Mouse (Mus musculus): ENCODE measurements around the gene Cox15. TPM values are rescaled to one million over a fixed set of nuclear protein-coding genes. Genes with fewer than 3 reads are reported as not detected.

The Cox15 gene
- polyA plus RNA-seq (2014; fragmentation: Illumina TruSeq; extraction: RNeasy Lipid Tissue Mini Kit (QIAGEN cat#74804); ENCODE audit: low read depth, low replicate concordance): 41.7 TPM

DNA sequence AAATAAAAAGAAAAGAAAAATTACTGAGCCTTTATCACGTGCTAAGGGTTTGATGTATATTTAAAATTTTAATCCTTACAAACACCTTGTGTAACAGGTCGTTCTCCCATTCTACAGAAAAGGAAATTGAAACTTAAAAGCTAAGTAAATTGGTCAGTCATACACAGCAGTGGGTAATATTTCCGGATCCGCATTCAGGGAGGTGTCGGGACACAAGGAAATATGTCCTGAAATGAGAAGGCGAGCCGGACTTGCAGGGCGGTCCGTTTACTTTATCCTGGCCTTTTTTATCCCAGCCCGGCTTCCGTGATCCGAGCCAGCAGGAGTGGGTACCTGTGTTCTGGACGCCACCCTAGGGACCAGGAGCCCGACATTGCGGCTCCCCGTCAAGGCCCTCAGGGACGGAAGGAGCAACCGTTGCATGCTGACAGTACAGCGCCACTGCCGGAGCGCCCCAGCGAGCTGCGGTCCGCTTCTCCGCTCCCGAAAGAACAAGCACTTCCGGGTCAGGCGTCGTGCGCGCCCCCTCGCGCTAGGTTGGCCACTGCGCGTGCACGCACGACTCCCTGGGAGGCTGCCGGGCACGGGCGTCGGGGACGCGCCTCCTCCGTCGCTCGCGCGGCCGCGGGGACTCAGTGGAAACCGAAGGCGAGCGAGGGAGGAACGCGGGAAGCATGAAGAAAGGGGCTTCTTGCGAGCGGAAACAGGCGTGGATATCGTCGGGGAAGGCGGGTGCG, at the start of gene Cox15, which contains the start of gene Cutc:
Gene Cox15, minus strand, starts transcription at position 512 of the 737 bp plus-strand sequence.
Gene Cutc, plus strand, starts transcription at position 508 of the 737 bp plus-strand sequence.

DNA sequence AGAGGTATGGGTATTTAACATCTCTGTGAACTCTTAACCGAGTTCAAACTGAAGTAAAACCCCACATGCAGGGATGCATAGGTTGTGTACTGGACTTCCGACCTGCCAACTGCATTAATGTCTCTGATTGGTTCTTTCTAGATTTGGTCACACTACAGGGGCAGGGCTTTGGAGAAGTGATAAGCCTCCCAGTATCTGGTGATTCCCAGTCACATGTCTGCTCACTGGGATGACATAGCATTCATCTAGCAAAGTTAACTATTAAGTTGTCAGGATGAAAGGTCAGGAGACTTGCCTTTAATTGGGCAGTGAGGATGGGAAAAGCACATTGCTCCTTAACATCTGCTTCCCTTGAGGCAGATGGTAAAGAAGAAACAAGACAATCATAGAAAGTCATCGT, 29.2 kb upstream of the Cox15 start, which contains the start of gene Abcc2:
Gene Abcc2, plus strand, starts transcription at position 213 of the 400 bp plus-strand sequence.

DNA sequence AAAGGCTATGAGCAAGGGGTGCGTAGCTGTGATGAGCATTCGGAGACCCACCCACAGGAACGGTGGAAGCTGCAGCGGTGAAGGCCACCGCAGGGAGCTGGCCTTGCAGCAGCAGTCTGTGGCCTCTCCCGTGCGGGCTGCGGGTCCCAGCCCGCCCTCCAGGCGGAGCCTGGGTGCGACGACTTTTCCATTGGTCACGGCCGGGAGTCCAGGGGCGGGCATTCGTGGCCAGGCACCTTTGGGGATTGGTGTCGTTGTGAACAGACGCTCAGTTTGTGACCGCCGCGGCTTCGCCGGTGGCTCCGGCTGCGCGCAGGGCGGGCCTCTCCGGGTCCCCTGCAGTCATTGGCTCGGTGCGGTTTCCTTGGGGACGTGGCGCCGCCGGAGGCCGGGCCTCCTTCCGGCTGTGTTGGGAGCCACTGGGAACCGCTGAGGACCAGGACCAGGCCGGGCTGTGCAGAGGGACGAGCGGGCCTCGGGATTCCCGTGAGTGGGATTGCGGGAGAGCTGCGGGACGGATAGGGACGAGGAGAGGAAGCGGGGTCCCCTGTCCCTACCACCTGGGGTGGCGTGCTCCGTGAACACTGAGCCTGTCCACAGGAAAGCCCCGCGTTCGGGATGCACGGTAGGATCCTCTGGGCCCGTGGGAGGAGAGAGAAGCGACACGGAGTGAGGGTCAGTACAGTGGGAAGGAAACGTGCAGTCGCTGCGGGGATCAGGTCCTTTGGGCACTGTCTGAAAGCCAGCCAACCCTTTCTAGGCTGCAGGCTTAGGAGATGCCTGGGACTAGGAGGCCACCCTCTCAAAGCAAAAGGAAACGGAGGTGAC, 63.2 kb downstream of the Cox15 start, which contains the start of gene Entpd7:
Gene Entpd7, plus strand, starts transcription at position 254 of the 828 bp plus-strand sequence.

Other genes with a start within 250 kb of the Cox15 start
- gene Got1, start 228.4 kb downstream of the Cox15 start, polyA plus RNA-seq (2014; fragmentation: Illumina TruSeq; extraction: RNeasy Lipid Tissue Mini Kit (QIAGEN cat#74804); ENCODE audit: low read depth, low replicate concordance): 24.2 TPM
- gene Nkx2-3, start 140.7 kb downstream of the Cox15 start, polyA plus RNA-seq (2014; fragmentation: Illumina TruSeq; extraction: RNeasy Lipid Tissue Mini Kit (QIAGEN cat#74804); ENCODE audit: low read depth, low replicate concordance): not detected
- gene Slc25a28, start 78.1 kb downstream of the Cox15 start, polyA plus RNA-seq (2014; fragmentation: Illumina TruSeq; extraction: RNeasy Lipid Tissue Mini Kit (QIAGEN cat#74804); ENCODE audit: low read depth, low replicate concordance): 3.7 TPM
- gene Entpd7, start 63.3 kb downstream of the Cox15 start, polyA plus RNA-seq (2014; fragmentation: Illumina TruSeq; extraction: RNeasy Lipid Tissue Mini Kit (QIAGEN cat#74804); ENCODE audit: low read depth, low replicate concordance): 5.2 TPM
- 20.9 TPM for gene Cutc, start within 50 bp of the Cox15 start, polyA plus RNA-seq (2014; fragmentation: Illumina TruSeq; extraction: RNeasy Lipid Tissue Mini Kit (QIAGEN cat#74804); ENCODE audit: low read depth, low replicate concordance)
- 0.47 TPM for gene Abcc2, start 29.2 kb upstream of the Cox15 start, polyA plus RNA-seq (2014; fragmentation: Illumina TruSeq; extraction: RNeasy Lipid Tissue Mini Kit (QIAGEN cat#74804); ENCODE audit: low read depth, low replicate concordance)
- gene Dnmbp, start 187.2 kb upstream of the Cox15 start, polyA plus RNA-seq (2014; fragmentation: Illumina TruSeq; extraction: RNeasy Lipid Tissue Mini Kit (QIAGEN cat#74804); ENCODE audit: low read depth, low replicate concordance): 2.7 TPM
- gene Cpn1, start 233.6 kb upstream of the Cox15 start, polyA plus RNA-seq (2014; fragmentation: Illumina TruSeq; extraction: RNeasy Lipid Tissue Mini Kit (QIAGEN cat#74804); ENCODE audit: low read depth, low replicate concordance): not detected